Mouse (Mus musculus) embryonic fibroblast, embryonic 13.5 days (primary cell): ENCODE measurements around the gene Armc7.

Experiments used
- CTCF ChIP-seq: IDR thresholded peaks from 2 replicates; pipeline ENCODE4 v1.5.1; 2011; ENCODE audit warnings: mild to moderate bottlenecking, control low read depth, low read length, moderate library complexity, borderline replicate concordance; ENCODE audit not compliant: insufficient read depth
- POLR2A ChIP-seq: IDR thresholded peaks from 2 replicates; pipeline ENCODE4 v1.6.1; 2011; ENCODE audit warnings: low read depth, mild to moderate bottlenecking, control low read depth, low read length, moderate library complexity

DNA sequence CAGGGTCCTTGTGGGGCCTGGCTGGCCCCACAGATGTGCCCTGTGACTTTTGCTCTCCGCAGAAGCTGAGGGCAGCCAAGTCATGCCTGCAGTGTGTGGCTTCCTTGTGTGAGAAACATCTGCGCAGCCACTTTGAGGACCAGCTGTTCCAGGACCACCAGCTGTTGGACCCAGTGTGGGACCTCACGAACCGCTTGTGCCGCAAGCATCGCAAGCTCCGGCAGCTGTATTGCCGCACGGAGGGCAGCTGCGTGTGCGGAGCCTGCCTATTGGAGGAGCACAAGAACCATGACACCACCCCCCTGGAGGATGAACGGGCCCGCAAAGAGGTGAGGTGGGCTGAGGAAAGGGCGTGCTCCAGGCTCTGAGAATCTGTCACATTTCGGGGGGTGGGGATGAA, 34.0 kb upstream of the Armc7 start:
- TF ChIP-seq POLR2A = no peak
- TF ChIP-seq CTCF = no peak
